Mouse (Mus musculus): Measurements from ENCODE around the gene Uqcr10.
"Not testable (repeated sequence)": the region's sequence is repeated elsewhere in the genome, so short reads cannot be mapped to it uniquely, and the experiment has no call there.

Uqcr10 gene

GRCm38 (mm10) chr11:4714727-4715126 is 10.6 kb upstream of the Uqcr10 start:
- DNase-seq = no peak

GRCm38 (mm10) chr11:4712822-4713221 is 8.7 kb upstream of the Uqcr10 start:
- no peak for DNase-seq

- not testable (repeated sequence) for DNase-seq
These were observed 6.0 kb upstream of the Uqcr10 start for GRCm38 (mm10) chr11:4710188-4710587.

- no peak for DNase-seq
These were observed 1.0 kb upstream of the Uqcr10 start for GRCm38 (mm10) chr11:4705178-4705577.

GRCm38 (mm10) chr11:4703688-4704071 is 462 bp downstream of the Uqcr10 start:
- DNase-seq = no peak

GRCm38 (mm10) chr11:4700726-4701125 is 3.4 kb downstream of the Uqcr10 start:
- no peak for DNase-seq

- DNase-seq = no peak
These were observed 6.8 kb downstream of the Uqcr10 start for GRCm38 (mm10) chr11:4697043-4697983.

GRCm38 (mm10) chr11:4692162-4692561 is 12.0 kb downstream of the Uqcr10 start:
- DNase-seq = no peak

GRCm38 (mm10) chr11:4691213-4691612 is 12.9 kb downstream of the Uqcr10 start:
- no peak for DNase-seq

GRCm38 (mm10) chr11:4690353-4690752 is 13.8 kb downstream of the Uqcr10 start:
- DNase-seq = no peak

GRCm38 (mm10) chr11:4688632-4689380 is 15.3 kb downstream of the Uqcr10 start:
- no peak for DNase-seq

GRCm38 (mm10) chr11:4687874-4688273 is 16.3 kb downstream of the Uqcr10 start:
- no peak for DNase-seq

- no peak for DNase-seq
These were observed 17.1 kb downstream of the Uqcr10 start for GRCm38 (mm10) chr11:4687027-4687426.

GRCm38 (mm10) chr11:4685510-4685909 is 18.6 kb downstream of the Uqcr10 start:
- no peak for DNase-seq

GRCm38 (mm10) chr11:4685071-4685470 is 19.1 kb downstream of the Uqcr10 start:
- no peak for DNase-seq

- DNase-seq = no peak
These were observed 20.0 kb downstream of the Uqcr10 start for GRCm38 (mm10) chr11:4684186-4684585.

- no peak for DNase-seq
These were observed 20.6 kb downstream of the Uqcr10 start for GRCm38 (mm10) chr11:4683516-4683915.

GRCm38 (mm10) chr11:4680126-4680525 is 24.0 kb downstream of the Uqcr10 start:
- DNase-seq = no peak

- no peak for DNase-seq
These were observed 24.7 kb downstream of the Uqcr10 start for GRCm38 (mm10) chr11:4679441-4679832.

- no peak for DNase-seq
These were observed 25.3 kb downstream of the Uqcr10 start for GRCm38 (mm10) chr11:4678700-4679440.

- no peak for DNase-seq
These were observed 26.8 kb downstream of the Uqcr10 start for GRCm38 (mm10) chr11:4677250-4677872.

GRCm38 (mm10) chr11:4675693-4676092 is 28.4 kb downstream of the Uqcr10 start:
- DNase-seq = no peak

- DNase-seq = no peak
These were observed 29.0 kb downstream of the Uqcr10 start for GRCm38 (mm10) chr11:4675126-4675562.

Data from thymus, postnatal 36 days (tissue).